Mouse (Mus musculus): Measurements from ENCODE around the gene Atp6v0d1.
A peak's percentile ranks its signal among the peaks of the same experiment; 100 is the strongest.
"Not testable (repeated sequence)": the region's sequence is repeated elsewhere in the genome, so short reads cannot be mapped to it uniquely, and the experiment has no call there.

The Atp6v0d1 gene

DNA sequence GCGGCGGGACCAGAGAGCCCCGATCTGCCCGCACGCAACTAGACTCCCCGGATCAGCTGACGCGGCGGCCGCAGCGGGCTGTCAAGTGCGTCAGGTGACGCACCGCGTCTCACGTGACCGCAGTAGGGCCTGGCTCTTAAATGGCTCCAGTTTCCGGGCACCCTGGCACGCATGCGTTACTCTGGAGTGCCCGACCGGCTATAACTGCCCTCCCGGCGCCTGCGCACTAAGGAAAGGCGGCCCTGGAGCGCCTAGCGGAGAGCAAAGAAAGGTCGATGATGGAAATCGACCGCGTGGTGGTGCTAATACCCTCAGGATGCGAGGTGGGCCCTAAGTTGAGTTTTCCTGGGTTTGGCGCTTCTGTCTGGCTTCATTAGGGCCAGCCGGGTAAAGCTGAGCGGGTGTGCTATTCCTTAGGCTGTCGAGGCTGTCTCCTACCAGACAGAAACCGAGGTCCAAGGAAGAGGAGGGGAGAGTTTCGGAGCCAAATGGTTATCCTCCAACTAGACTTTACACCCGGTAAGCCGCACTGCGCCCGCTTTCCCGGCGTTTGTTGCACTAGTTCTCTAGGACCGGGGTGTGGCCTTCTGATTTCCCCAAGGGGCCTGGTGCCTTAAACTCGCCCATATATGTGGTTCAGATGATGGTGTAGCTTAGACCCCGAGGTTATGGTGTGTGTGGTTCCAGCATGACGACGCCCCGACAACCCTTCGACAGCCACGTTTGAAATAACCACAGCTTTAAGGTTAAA, at the start of gene Atp6v0d1:
Gene Atp6v0d1, minus strand, starts transcription at position 96 of the 751 bp plus-strand sequence.
- peak; percentile 98 for DNase-seq (ENCODE audit: extremely low spot score, low read depth, low spot score)

DNA sequence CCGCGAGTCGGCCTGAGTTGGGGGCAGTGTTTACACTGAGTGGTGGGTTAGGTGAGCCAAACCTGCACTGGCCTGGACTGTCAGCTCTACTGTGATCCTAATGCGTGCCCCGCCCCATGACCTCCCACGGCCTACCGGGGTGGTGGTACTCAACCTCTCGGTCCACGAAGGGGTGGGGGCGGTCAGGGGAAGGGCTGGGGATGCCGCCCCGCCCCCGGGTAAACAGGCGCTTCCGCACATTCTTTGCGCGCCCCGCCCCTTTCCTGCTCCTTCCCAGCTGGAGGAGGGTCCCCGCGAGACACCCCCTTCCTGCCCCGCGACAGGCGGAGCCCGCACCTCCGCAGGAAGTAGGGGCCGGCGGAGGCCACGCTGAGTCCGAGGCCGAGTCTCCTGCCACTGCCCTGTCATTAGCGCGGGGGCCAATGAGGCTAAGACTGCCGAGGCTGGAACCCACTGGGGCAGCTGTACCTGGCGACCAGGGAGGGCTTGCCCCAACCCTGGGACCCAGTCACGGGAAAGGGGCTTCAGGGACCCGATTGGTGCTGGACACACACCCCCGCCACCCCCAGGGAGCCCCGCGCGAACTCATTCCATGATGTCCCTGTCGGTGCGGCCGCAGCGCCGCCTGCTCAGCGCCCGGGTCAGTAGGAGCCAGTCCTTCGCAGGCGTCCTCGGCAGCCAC, 48.1 kb upstream of the Atp6v0d1 start:
- no peak for DNase-seq (ENCODE audit: extremely low spot score, low read depth, low spot score)

GRCm38 (mm10) chr8:105613037-105613436, 47.2 kb upstream of the Atp6v0d1 start:
- DNase-seq (ENCODE audit: extremely low spot score, low read depth, low spot score), result no peak

- no peak for DNase-seq (ENCODE audit: extremely low spot score, low read depth, low spot score)
These were observed 46.0 kb upstream of the Atp6v0d1 start for GRCm38 (mm10) chr8:105611836-105612235.

DNA sequence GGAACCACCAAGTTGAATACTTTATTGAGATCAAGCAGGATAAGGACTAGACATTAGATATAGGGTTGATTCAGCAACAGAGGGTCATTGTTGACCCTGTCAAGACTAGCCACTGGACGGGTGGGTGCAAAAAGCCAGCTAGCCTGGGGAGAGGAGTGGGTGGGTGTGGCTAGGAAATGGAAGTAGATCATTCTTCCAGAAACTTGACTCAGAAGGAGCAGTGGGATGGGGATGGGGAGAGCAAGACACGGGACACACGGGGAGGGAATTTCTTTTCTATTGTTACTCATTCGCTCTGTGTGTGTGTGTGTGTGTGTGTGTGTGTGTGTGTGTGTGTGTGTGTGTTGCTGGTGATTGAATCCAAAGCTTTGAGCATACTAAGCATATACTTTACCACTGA, 43.9 kb upstream of the Atp6v0d1 start:
- no peak for DNase-seq (ENCODE audit: extremely low spot score, low read depth, low spot score)

DNA sequence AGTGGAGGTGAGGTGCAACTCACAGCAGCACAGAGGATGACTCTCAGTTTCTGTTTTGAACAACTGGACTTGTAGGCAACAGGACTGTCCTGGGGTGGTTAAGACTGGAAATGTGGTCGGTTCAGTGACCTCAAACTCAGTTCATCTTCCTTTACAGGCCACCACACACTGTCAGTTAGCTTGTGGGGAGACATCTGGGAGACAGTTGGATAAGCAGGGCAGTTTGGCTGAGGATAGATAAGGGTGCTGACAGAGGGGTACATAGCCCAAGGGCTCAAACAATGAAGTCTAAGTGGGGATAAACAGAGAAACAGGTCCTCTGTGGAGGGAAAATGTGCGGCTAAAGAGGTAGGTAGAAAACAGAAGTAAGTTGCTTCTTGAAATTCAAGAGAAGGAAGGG, 43.5 kb upstream of the Atp6v0d1 start:
- DNase-seq (ENCODE audit: extremely low spot score, low read depth, low spot score), result no peak

DNA sequence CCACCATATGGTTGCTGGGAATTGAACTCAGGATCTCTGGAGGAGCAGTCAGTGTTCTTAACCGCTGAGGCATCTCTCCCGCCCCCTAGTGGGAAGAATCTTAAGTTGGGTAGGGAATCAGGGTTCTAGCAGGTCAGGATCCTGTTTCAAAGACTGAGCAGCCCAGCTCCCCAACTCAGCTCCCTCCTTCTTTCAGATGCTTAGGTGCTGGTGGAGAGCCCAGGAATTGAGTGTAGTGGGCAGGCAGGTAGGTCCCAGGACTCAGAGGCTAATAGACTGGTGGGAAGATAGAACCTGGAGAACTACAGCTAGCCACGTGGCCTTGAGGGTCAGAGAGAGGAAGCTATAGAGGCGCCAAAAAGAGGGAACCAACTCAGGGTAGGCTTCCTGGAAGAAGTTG, 41.8 kb upstream of the Atp6v0d1 start:
- no peak for DNase-seq (ENCODE audit: extremely low spot score, low read depth, low spot score)

DNA sequence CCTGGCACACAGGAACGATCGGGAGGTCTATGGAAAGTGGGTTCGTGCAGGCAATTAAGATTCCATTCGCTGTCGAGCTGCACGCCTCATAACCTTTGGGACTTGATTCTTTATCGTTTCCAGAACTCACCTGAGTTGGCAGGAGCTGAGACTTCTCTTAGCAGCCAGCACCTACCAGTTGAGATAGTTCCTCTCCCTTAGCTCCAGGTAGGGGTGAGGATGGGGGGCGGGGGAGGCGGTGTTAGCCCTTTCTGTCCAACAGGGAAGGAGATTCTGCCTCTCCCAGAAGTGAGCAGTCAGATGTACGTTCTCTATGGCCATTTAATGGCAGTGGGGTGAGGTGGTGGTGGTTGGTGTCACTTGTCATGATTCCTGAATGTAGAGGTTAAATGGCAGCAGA, 41.2 kb upstream of the Atp6v0d1 start:
- no peak for DNase-seq (ENCODE audit: extremely low spot score, low read depth, low spot score)

GRCm38 (mm10) chr8:105606189-105607023, 40.6 kb upstream of the Atp6v0d1 start:
- DNase-seq (ENCODE audit: extremely low spot score, low read depth, low spot score), result no peak

- no peak for DNase-seq (ENCODE audit: extremely low spot score, low read depth, low spot score)
These were observed 39.8 kb upstream of the Atp6v0d1 start for GRCm38 (mm10) chr8:105605491-105606188.

- no peak for DNase-seq (ENCODE audit: extremely low spot score, low read depth, low spot score)
These were observed 39.0 kb upstream of the Atp6v0d1 start, which contains the start of gene Ripor1 for GRCm38 (mm10) chr8:105604804-105605381. Gene Ripor1 (plus strand): TSS chr8:105605255.

DNA sequence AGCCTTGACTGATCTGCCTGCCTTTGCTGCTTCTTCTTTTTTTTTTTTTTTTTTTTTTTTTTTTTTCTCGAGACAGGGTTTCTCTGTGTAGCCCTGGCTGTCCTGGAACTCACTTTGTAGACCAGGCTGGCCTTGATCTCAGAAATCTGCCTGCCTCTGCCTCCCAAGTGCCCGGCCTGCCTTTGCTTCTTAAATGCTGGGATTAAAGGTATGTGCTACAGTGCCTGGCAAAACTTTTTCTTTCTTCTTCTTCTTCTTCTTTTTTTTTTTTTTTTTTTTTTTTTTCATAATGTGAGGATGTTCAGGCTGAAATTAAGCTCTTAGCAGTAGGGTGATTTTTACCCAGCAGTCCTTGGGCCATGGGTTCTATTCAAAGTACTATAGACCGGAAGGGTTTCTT, 36.7 kb upstream of the Atp6v0d1 start:
- not testable (repeated sequence) for DNase-seq (ENCODE audit: extremely low spot score, low read depth, low spot score)

GRCm38 (mm10) chr8:105601301-105601700, 35.5 kb upstream of the Atp6v0d1 start:
- DNase-seq (ENCODE audit: extremely low spot score, low read depth, low spot score), result no peak

DNA sequence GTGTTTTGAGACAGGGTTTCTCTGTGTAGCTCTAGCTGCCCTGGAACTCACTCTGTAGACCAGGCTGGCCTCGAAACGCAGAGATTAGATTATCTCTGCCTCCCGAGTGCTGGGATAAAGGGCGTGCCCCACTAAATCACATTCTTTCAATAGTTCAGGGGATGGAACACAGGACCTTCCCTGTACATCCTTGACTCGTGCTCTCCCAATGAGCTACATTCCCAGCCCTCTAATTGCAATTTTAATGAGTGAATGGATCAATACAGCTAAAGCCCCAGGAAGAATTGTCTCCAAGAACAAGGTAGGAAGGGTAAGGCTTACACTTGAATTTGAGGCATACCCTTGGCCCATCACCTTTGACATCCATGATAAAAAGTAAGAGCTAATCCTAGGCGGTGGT, 32.9 kb upstream of the Atp6v0d1 start:
- DNase-seq (ENCODE audit: extremely low spot score, low read depth, low spot score), result no peak

DNA sequence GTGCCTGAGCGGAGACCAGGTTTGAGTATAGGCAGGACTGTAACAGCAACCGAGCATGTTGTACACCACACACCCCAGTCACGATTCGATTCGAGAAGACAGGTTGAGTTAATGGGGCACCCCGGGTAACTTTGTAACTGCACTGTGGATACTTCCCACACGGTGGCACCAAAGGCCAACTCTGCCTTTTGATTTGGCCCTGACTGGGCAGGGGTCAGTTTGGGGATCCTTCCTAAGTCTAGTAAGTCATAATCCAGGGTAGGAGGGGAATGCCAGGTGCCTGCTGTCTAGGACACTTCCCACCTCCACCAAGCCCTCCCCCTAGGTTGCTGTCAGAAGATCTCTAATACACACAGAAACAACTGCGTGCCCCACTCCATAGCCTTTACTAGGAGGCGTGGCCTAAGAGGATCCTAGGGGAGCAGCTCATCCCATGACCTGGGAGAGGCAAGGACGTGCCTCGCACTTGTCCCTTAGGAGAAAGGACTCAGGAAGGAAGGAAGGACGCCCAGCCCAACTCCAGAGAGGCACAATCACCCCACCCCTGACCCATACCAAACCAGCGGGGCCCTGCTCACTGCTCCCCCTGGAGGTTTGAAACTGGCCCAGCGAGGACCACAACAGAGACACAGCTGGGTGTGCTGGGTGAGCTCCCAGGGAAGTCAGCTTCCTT, 30.7 kb upstream of the Atp6v0d1 start:
- no peak for DNase-seq (ENCODE audit: extremely low spot score, low read depth, low spot score)

DNA sequence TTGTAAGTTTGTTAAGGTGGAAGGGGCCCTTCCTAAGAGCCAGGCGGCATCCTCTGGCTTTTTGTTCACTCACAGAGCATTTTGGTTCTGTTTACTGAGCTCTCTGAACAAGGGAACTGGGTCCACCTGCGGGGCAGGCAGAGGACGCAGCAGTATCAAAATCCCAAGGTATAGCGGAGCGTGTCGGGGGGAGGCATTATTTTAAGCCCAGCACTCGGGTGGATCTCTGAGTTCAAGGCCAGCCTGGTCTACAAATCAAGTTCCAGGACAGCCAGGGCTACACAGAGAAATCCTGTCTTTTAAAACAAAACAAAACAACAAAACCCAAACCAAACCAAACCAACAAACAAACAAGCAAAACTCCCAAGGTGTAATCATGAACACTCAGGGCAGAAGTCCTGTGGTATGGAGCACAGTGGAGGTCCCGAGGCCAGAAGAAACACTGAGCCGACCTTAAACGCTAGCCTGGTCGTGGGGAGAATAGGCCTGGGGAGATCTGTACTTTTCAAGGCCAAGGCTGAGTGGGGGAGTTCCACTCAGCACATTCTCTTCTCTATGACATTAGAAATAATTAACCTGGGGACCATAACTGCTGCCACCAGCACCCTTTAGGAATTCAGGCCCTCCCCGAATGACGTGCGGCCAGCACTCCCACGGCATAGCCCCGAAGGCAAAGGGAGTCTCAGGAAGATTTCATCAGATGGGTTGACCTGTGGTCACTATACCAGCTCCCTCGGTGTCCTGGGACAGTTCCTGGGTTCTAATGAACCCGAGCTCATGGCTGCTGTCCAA, 28.8 kb upstream of the Atp6v0d1 start:
- DNase-seq (ENCODE audit: extremely low spot score, low read depth, low spot score), result no peak

DNA sequence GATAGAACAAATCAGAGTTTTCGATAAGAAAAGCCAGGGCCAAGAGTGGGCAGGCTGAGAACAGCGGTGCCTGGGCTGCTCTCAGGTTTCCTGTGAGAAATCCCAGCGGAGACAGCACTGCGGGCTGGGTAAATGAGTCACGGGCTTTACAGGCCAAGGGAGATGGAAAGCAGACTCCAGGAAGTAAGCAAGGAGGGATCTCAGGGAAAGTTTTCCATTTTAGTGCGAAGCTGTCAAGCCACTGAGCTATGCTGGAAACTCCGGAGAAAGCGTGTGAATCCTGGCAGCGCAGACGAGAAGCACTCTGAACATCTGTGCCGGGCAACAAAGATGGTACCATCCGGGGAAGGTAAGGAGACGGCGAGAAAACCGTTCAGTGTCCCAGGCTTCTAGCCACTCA, 28.0 kb upstream of the Atp6v0d1 start:
- DNase-seq (ENCODE audit: extremely low spot score, low read depth, low spot score), result no peak

- no peak for DNase-seq (ENCODE audit: extremely low spot score, low read depth, low spot score)
These were observed 26.6 kb upstream of the Atp6v0d1 start for GRCm38 (mm10) chr8:105592431-105592830.

DNA sequence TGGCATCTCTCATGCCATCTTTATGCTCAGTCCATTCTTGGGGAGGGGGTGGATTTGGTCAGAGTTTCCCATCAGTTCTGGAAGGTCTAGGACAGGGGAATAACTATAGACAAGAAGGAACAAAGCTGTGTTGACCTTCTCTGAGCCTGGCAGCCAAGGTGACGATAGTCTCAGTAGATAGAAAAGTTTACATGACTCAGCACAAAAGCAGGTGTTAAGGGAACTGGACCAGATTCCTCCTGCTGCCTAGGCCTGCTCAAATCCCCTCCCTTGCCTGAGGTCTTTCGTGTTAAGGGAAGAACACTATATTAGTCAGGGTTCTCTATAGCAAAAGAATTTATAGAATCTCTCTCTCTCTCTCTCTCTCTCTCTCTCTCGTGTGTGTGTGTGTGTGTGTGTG, 13.9 kb upstream of the Atp6v0d1 start:
- DNase-seq (ENCODE audit: extremely low spot score, low read depth, low spot score), result no peak

Measured in hindlimb bud, embryonic 11.5 days (tissue).